Mouse (Mus musculus) cortical plate, adult 2 months (tissue): ENCODE data around the gene Tsga10.

Experiments used
- CTCF ChIP-seq: fragments of 200-500 bp; IDR thresholded peaks from 2 replicates; pipeline ENCODE4 v1.5.1; 2011; ENCODE audit warnings: mild to moderate bottlenecking, control low read depth, low read length; ENCODE audit not compliant: insufficient read depth; ENCODE audit errors: extremely low read depth
- POLR2A ChIP-seq: fragments of 200-500 bp; IDR thresholded peaks from 2 replicates; pipeline ENCODE4 v1.6.1; 2011; ENCODE audit warnings: mild to moderate bottlenecking, low read length, control low read depth; ENCODE audit not compliant: insufficient read depth; ENCODE audit errors: extremely low read depth

DNA sequence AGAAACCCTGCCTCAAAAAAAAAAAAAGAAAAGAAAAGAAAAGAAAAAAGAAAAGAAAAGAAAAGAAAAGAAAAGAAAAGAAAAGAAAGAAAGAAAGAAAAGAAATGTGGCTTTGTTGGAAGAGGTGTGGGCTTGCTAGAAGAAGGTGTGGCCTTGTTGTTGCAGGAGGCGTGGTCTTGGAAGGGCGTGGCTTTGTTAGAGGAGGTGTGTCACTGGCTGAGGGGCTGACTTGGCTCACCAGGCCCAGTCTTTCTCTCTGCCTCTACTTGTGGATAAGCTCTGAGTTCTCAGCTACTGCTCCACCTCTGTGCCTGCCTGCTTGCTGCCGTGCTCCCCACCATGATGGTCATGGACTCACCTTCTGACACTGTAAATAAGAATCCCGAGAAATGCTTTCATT lies 129.2 kb downstream of the Tsga10 start:
- no peak for TF ChIP-seq POLR2A
- no peak for TF ChIP-seq CTCF
